Mouse (Mus musculus) neural tube, embryonic 13.5 days (tissue): ENCODE results near the gene Mettl9. TPM values are rescaled to one million over a fixed set of nuclear protein-coding genes. Genes with fewer than 3 reads are reported as not detected.

Experiments used
- ATAC-seq: fragments of 200-750 bp; cut with Nextera tagmentation; 2 replicates; pipeline ENCODE4 v1.8.0; 2017; ENCODE audit warnings: low read depth, mild to moderate bottlenecking, moderate TSS enrichment, moderate library complexity
- H3K27ac ChIP-seq: fragments of 300-500 bp; sonication (generic); replicated peaks from 2 replicates; pipeline ENCODE4 v1.5.1; 2015; ENCODE audit warnings: moderate library complexity, mild to moderate bottlenecking, inconsistent platforms
- H3K27me3 ChIP-seq: fragments of 300-500 bp; sonication (generic); 2 replicates; pipeline ENCODE4 v1.6.1; 2015; ENCODE audit warnings: mild to moderate bottlenecking, inconsistent platforms
- H3K36me3 ChIP-seq: fragments of 300-500 bp; sonication (generic); 2 replicates; pipeline ENCODE4 v1.6.1; 2015; ENCODE audit warnings: mild to moderate bottlenecking, inconsistent platforms
- H3K4me1 ChIP-seq: fragments of 300-500 bp; sonication (generic); replicated peaks from 2 replicates; pipeline ENCODE4 v1.6.1; 2015; ENCODE audit warnings: inconsistent platforms
- H3K4me2 ChIP-seq: fragments of 300-500 bp; sonication (generic); 2 replicates; pipeline ENCODE4 v1.6.1; 2015; ENCODE audit warnings: inconsistent platforms, mild to moderate bottlenecking, moderate library complexity
- H3K4me3 ChIP-seq: fragments of 300-500 bp; sonication (generic); 2 replicates; pipeline ENCODE4 v1.5.1; 2015; ENCODE audit warnings: mild to moderate bottlenecking, inconsistent platforms
- H3K9ac ChIP-seq: fragments of 300-500 bp; sonication (generic); 2 replicates; pipeline ENCODE4 v1.6.1; 2015; ENCODE audit warnings: moderate library complexity, mild to moderate bottlenecking, inconsistent platforms
- H3K9me3 ChIP-seq: fragments of 300-500 bp; sonication (generic); 2 replicates; pipeline ENCODE4 v1.6.1; 2016; ENCODE audit warnings: inconsistent platforms
- WGBS: fragments of 180-500 bp; shearing (Covaris S2); methylation state at CpG from one replicate; pipeline ENCODE4 v1.1.7; 2015; 5-methylcytosine and 5-hydroxymethylcytosine counted together
- polyA plus RNA-seq: library from polyadenylated mRNA; unstranded; fragments of >200 nt; fragmentation: Nextera tagmentation; extraction: Ambion mirVana; gene quantifications from 2 replicates; pipeline ENCODE4 v1.2.1, GENCODE M21; 2015

The Mettl9 gene
- polyA plus RNA-seq, 1 experiment from 2014 or later = 190 TPM

- H3K4me2 ChIP-seq = no peak overlapping the region
- peaks cover 31% of the 10 kb centered on the region for H3K4me1 ChIP-seq
- peak; percentile 69 for ATAC-seq
- H3K27ac ChIP-seq = no peak overlapping the region
- no peak overlapping the region for H3K4me3 ChIP-seq
- H3K9ac ChIP-seq = no peak overlapping the region
- no peaks in the 10 kb centered on the region for H3K9me3 ChIP-seq
- H3K27me3 ChIP-seq = no peaks in the 10 kb centered on the region; the same call in 1 of the 2 replicates
- 59% methylated on average over 9 of the region's 9 CpGs for WGBS
- H3K36me3 ChIP-seq = no peaks in the 10 kb centered on the region
These were observed 48.8 kb downstream of the Mettl9 start for GRCm38 (mm10) chr7:121082949-121083513.

GRCm38 (mm10) chr7:121084840-121085453, 50.7 kb downstream of the Mettl9 start:
- H3K27me3 ChIP-seq = no peaks in the 10 kb centered on the region; the same call in 1 of the 2 replicates
- H3K4me1 ChIP-seq = peaks cover 29% of the 10 kb centered on the region
- no peak overlapping the region for H3K27ac ChIP-seq
- WGBS = 66% methylated on average over 8 of the region's 8 CpGs
- H3K9ac ChIP-seq = no peak overlapping the region
- no peak overlapping the region for H3K4me3 ChIP-seq
- no peaks in the 10 kb centered on the region for H3K36me3 ChIP-seq
- H3K9me3 ChIP-seq = no peaks in the 10 kb centered on the region
- H3K4me2 ChIP-seq = no peak overlapping the region
- ATAC-seq = no peak

GRCm38 (mm10) chr7:121085500-121085899, 51.3 kb downstream of the Mettl9 start:
- H3K36me3 ChIP-seq = no peaks in the 10 kb centered on the region
- H3K9me3 ChIP-seq = no peaks in the 10 kb centered on the region
- H3K9ac ChIP-seq = no peak overlapping the region
- WGBS = 17% methylated on average over 4 of the region's 4 CpGs
- no peak overlapping the region for H3K4me2 ChIP-seq
- ATAC-seq = no peak
- H3K27me3 ChIP-seq = no peaks in the 10 kb centered on the region; the same call in 1 of the 2 replicates
- no peak overlapping the region for H3K4me3 ChIP-seq
- H3K27ac ChIP-seq = no peak overlapping the region
- H3K4me1 ChIP-seq = peaks cover 29% of the 10 kb centered on the region

GRCm38 (mm10) chr7:121088745-121089144, 54.5 kb downstream of the Mettl9 start:
- no peak overlapping the region for H3K4me3 ChIP-seq
- no peak overlapping the region for H3K9ac ChIP-seq
- no peaks in the 10 kb centered on the region for H3K36me3 ChIP-seq
- WGBS = 77% methylated on average over 5 of the region's 5 CpGs
- no peak overlapping the region for H3K27ac ChIP-seq
- H3K4me1 ChIP-seq = peaks cover 16% of the 10 kb centered on the region
- no peaks in the 10 kb centered on the region for H3K9me3 ChIP-seq
- H3K27me3 ChIP-seq = no peaks in the 10 kb centered on the region
- ATAC-seq = no peak
- no peak overlapping the region for H3K4me2 ChIP-seq

DNA sequence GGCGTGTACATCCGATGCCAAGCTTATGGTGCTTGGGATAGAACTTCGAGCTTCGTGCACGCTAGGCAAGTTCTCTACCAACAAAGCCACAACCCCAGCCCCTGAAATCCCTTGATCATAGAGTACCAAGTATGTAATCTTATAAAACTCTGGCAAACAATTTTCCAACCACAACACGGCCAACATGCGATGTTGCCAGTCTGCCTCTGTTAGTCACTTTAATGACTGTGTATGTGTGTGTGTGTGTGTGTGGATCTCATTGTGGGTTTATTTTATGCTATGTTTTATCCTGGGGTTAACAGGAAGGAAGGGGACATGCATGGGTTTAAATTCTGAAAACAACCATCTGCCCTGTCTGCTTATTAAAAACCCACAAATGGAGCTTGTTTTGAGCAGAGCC, 56.5 kb downstream of the Mettl9 start:
- H3K9ac ChIP-seq = no peak overlapping the region
- no peak overlapping the region for H3K4me2 ChIP-seq
- no peaks in the 10 kb centered on the region for H3K9me3 ChIP-seq
- H3K27ac ChIP-seq = no peak overlapping the region
- H3K4me1 ChIP-seq = peaks cover 9% of the 10 kb centered on the region; the same call in 1 of the 2 replicates
- ATAC-seq = no peak
- 93% methylated on average over 7 of the region's 7 CpGs for WGBS
- H3K27me3 ChIP-seq = no peaks in the 10 kb centered on the region
- H3K4me3 ChIP-seq = no peak overlapping the region
- no peaks in the 10 kb centered on the region for H3K36me3 ChIP-seq

GRCm38 (mm10) chr7:121093026-121093425, 58.8 kb downstream of the Mettl9 start:
- Histone ChIP-seq H3K27ac (no peak overlapping the region), H3K4me2 (no peak overlapping the region), H3K9ac (no peak overlapping the region), H3K4me3 (no peak overlapping the region), H3K36me3 (no peaks in the 10 kb centered on the region), H3K27me3 (no peaks in the 10 kb centered on the region), H3K9me3 (no peaks in the 10 kb centered on the region), H3K4me1 (no peaks in the 10 kb centered on the region)
- no peak for ATAC-seq
- 34% methylated on average over 4 of the region's 4 CpGs for WGBS

DNA sequence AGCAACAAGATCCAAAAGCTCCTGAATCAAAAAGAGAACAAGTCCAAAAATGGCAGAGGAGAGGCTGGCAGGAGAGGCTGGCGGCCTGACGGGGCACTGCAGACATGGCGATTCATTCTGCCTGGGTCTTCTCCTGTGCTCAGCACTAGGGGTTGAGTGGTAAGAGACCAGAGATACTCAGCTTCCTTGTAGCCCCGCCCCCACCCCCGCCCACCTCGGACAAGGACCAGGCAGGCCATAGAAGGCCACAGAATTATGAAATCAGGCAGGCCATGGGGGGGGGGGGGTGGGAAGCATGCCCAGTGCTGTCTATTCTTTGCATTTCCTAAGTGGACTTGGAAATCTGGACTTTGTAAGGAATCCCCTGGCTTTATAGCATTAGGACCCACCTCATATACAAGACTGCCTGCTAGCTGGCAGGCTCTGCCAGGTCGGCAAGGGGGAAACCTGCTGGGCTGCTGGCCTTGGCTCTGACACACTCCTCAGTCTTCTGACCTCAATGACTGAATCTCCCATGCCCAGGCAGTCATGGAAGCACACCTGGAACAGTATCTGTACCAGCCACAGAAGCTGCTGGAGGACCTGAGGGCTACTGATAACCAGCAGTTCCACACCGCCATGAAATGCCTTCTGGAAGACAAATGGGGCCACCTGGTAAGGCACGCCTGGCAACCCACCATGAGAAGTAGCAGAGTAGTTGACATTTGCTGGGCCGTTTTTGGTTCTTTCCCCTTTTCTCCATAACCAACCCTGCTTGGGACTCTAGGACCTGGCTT, 64.6 kb downstream of the Mettl9 start:
- H3K9ac ChIP-seq = no peak overlapping the region
- H3K27me3 ChIP-seq = no peaks in the 10 kb centered on the region
- H3K27ac ChIP-seq = no peak overlapping the region
- no peaks in the 10 kb centered on the region for H3K36me3 ChIP-seq
- ATAC-seq = no peak
- no peaks in the 10 kb centered on the region for H3K9me3 ChIP-seq
- WGBS = 75% methylated on average over 9 of the region's 10 CpGs
- no peaks in the 10 kb centered on the region for H3K4me1 ChIP-seq
- H3K4me2 ChIP-seq = no peak overlapping the region
- no peak overlapping the region for H3K4me3 ChIP-seq

DNA sequence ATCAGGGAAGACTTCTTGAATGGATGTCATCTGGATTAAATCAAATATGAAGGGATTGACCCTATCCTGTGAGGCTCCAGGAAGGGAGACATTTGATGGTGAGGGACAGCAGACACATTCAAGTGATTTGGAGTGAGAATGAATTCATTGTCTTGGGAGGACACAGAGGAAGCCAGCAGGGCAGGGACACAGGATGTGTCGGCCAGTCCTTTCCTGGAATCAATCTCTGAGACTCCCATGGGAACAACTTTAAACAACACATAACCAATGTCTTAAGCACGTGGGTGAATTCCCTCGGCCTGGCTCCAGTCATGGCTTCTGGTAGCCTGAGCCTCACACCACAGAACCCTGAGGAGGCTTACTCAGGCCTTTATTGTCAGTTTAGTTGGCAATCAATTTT, 73.6 kb downstream of the Mettl9 start:
- Histone ChIP-seq H3K4me3 (no peak overlapping the region), H3K36me3 (no peaks in the 10 kb centered on the region), H3K4me2 (no peak overlapping the region), H3K9ac (no peak overlapping the region), H3K9me3 (no peaks in the 10 kb centered on the region), H3K4me1 (no peaks in the 10 kb centered on the region), H3K27ac (no peak overlapping the region), H3K27me3 (no peaks in the 10 kb centered on the region)
- whole genome bisulfite sequencing = 62% methylated on average over 3 of the region's 3 CpGs
- no peak for ATAC-seq

DNA sequence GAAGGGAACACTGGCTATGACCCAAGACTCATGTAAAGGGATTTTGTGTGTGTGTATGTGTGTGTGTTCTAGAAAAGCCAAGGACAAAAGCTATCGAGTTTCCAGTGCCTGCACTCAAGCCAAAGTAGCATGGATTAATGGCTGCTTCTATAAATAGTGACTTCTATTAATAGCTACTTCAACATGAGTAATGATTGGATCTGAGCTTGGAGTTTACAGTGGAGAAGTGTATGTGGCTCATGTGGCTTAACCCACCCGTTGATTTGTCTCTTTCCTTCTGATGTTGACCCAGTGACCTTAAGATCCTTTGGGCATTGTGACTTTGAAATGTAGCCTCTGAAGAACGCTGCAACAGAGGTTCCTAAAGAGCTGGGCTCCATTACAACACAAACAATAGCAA, 77.1 kb downstream of the Mettl9 start:
- Histone ChIP-seq H3K27ac (no peak overlapping the region), H3K9ac (no peak overlapping the region), H3K4me3 (no peak overlapping the region), H3K4me1 (no peaks in the 10 kb centered on the region), H3K36me3 (no peaks in the 10 kb centered on the region), H3K4me2 (no peak overlapping the region), H3K27me3 (no peaks in the 10 kb centered on the region), H3K9me3 (no peaks in the 10 kb centered on the region)
- ATAC-seq = no peak
- 44% methylated on average over 3 of the region's 3 CpGs for WGBS

- 73% methylated on average over 3 of the region's 3 CpGs for WGBS
- no peak overlapping the region for H3K4me3 ChIP-seq
- ATAC-seq = no peak
- H3K9ac ChIP-seq = no peak overlapping the region
- H3K4me1 ChIP-seq = no peaks in the 10 kb centered on the region
- no peak overlapping the region for H3K27ac ChIP-seq
- H3K4me2 ChIP-seq = no peak overlapping the region
- no peaks in the 10 kb centered on the region for H3K36me3 ChIP-seq
- H3K9me3 ChIP-seq = no peaks in the 10 kb centered on the region
- H3K27me3 ChIP-seq = no peaks in the 10 kb centered on the region
These were observed 77.5 kb downstream of the Mettl9 start for GRCm38 (mm10) chr7:121111762-121112161.

DNA sequence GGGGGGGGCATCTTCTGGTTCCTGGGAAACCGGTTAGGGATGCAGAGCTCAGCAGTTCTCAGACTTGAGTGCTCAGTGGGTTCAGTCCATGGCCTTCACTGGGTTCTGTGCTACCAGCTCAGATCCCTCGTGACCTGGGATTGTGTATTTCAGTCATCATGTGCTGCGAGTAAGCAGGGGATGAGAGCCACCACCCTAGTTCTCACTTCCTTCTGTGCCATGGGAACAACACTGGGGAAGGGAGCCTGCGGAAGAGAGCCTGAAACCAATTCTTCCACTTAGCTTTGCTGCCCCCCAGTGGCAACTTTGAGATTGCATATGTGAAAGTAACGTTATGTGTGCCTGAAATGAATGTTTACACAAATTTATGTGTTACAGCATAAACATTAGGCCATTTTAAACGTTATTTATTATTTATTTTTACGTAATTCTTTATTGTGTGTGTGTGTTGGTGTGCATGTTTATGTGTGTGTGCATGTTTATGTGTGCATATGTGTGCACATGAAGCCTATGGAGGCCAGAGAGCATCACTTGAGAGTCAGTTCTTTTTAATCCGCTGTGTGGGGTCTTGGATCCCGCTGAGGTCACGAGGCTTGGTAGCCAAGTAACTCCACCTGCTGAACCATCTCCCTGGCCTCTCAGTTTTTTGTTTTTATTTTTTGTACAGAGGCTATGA, 86.0 kb downstream of the Mettl9 start:
- H3K36me3 ChIP-seq = no peaks in the 10 kb centered on the region
- H3K9me3 ChIP-seq = no peaks in the 10 kb centered on the region
- peak; percentile 86; the same call in 1 of the 2 replicates for ATAC-seq
- H3K27ac ChIP-seq = no peak overlapping the region
- H3K9ac ChIP-seq = no peak overlapping the region
- H3K4me1 ChIP-seq = peaks cover 6% of the 10 kb centered on the region; the same call in 1 of the 2 replicates
- no peak overlapping the region for H3K4me2 ChIP-seq
- no peak overlapping the region for H3K4me3 ChIP-seq
- 11% methylated on average over 10 of the region's 10 CpGs for WGBS
- H3K27me3 ChIP-seq = no peaks in the 10 kb centered on the region
